In the genomic region with DNA sequence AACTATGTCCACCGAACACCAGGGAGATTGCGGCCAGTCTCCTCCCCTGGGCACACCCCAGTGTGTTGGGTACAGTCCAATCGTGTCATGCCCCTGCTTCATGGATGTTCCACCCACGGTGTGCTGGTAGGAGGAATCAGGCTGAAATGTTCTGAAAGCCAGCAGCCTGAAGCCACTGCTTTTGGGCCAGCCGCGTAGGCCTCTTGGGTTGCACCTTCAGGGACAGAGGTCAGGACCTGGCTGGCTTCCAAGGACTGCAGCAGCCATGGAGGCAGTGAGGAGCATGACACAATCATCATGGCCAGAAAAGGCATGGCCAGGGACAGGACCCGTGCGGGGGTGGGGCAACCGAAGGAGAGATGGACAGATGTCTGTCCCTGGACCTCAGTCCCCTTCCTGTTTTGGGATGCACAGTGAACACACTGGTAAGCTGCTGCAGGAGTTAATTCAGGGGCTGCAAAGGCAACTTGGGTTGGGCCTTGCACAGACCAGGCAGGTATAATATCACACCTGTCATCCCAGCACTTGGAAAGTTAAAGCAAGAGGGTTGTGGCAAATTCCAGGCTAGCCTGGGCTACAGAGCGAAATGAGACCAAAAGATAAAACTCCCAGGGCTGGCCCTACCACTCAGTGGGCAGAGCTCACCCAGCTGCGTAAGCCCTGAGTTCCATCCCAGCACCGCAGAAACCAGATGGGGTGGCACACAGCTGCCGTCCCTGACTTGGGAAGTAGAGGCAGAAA, we compare ENCODE assay signal across 7 mouse cellular contexts. TPM values are rescaled to one million over a fixed set of nuclear protein-coding genes. Genes with fewer than 3 reads are reported as not detected.
DNase-seq lines count a peak whose midpoint lies in the region; ATAC-seq lines count a peak whose summit lies in the region.

No protein-coding gene starts in this region.

- ATAC-seq in erythroid progenitor cell, adult 5-6 weeks (replicated peaks; ENCODE audit: low FRiP score, poor library complexity, severe bottlenecking) = no peak

- H3K4me1 ChIP-seq in embryonic facial prominence, embryonic 10.5 days = peaks cover 55% of the 10 kb centered on the region

- DNase-seq in urinary bladder, postnatal 14 days (ENCODE audit: low spot score) = peak; percentile 46
- no peak for DNase-seq in urinary bladder, postnatal 4 days (ENCODE audit: low spot score in 2 of 2)
- DNase-seq in embryonic facial prominence, embryonic 10.5 days (ENCODE audit: low spot score) = no peak
- DNase-seq in kidney, adult 18-20 months = peak; percentile 39
- peak; percentile 57 for DNase-seq in lung, postnatal 25 days (ENCODE audit: low spot score)
- DNase-seq in frontal cortex, postnatal 25 days (ENCODE audit: low spot score in 2 of 2) = no peak

- 91% methylated on average over 13 of the region's 13 CpGs for WGBS in embryonic facial prominence, embryonic 10.5 days

- peaks cover 69% of the 10 kb centered on the region for H3K36me3 ChIP-seq in embryonic facial prominence, embryonic 10.5 days (replicated peaks)

- H3K27me3 ChIP-seq in embryonic facial prominence, embryonic 10.5 days (replicated peaks; ENCODE audit: low read depth, poor library complexity, severe bottlenecking) = 0 out of 2 replicates have a peak, but pooled peaks cover 6% of the 10 kb centered on the region

- no peaks in the 10 kb centered on the region for H3K9me3 ChIP-seq in embryonic facial prominence, embryonic 10.5 days

- peak overlapping the region; percentile 87 for H3K4me3 ChIP-seq in embryonic facial prominence, embryonic 10.5 days

- H3K27ac ChIP-seq in embryonic facial prominence, embryonic 10.5 days (replicated peaks) = peak overlapping the region; percentile 95; the same call in 1 of the 2 replicates

RNA-seq across cellular contexts. Expression of a gene that starts 2.1 kb away (rescaled TPM):
- 52.3 and 54.3 TPM in 2 replicates for polyA plus RNA-seq in embryonic facial prominence, embryonic 10.5 days (2016; fragmentation: Nextera tagmentation; extraction: Ambion mirVana)
- total RNA-seq in erythroid progenitor cell, adult 5-6 weeks (2015; ENCODE audit: low replicate concordance) = 8.3 and 10.5 TPM in 2 replicates
- 24.7 and 47.1 TPM in 2 replicates for total RNA-seq in erythroid progenitor cell, adult 5-6 weeks (2017; ENCODE audit: low replicate concordance)

RNA-seq across cellular contexts. Expression of a gene that starts 9.8 kb away (rescaled TPM):
- polyA plus RNA-seq in embryonic facial prominence, embryonic 10.5 days (2016; fragmentation: Nextera tagmentation; extraction: Ambion mirVana) = 3.1 and 3.6 TPM in 2 replicates
- total RNA-seq in erythroid progenitor cell, adult 5-6 weeks (2015; ENCODE audit: low replicate concordance) = not detected in 2 replicates
- 0.90 TPM in 1 of 2 replicates, not detected in the other for total RNA-seq in erythroid progenitor cell, adult 5-6 weeks (2017; ENCODE audit: low replicate concordance)

RNA-seq across cellular contexts. Expression of a gene that starts 24.3 kb away (rescaled TPM):
- polyA plus RNA-seq in embryonic facial prominence, embryonic 10.5 days (2016; fragmentation: Nextera tagmentation; extraction: Ambion mirVana) = not detected in 2 replicates
- not detected in 2 replicates for total RNA-seq in erythroid progenitor cell, adult 5-6 weeks (2015; ENCODE audit: low replicate concordance)
- total RNA-seq in erythroid progenitor cell, adult 5-6 weeks (2017; ENCODE audit: low replicate concordance) = not detected in 2 replicates

RNA-seq across cellular contexts. Expression of a gene that starts 26.0 kb away (rescaled TPM):
- polyA plus RNA-seq in embryonic facial prominence, embryonic 10.5 days (2016; fragmentation: Nextera tagmentation; extraction: Ambion mirVana) = 72.2 and 72.4 TPM in 2 replicates
- total RNA-seq in erythroid progenitor cell, adult 5-6 weeks (2015; ENCODE audit: low replicate concordance) = 13.0 and 15.1 TPM in 2 replicates
- 9.9 and 14.7 TPM in 2 replicates for total RNA-seq in erythroid progenitor cell, adult 5-6 weeks (2017; ENCODE audit: low replicate concordance)

RNA-seq across cellular contexts. Expression of a gene that starts 27.4 kb away (rescaled TPM):
- polyA plus RNA-seq in embryonic facial prominence, embryonic 10.5 days (2016; fragmentation: Nextera tagmentation; extraction: Ambion mirVana) = 8.9 and 9.0 TPM in 2 replicates
- total RNA-seq in erythroid progenitor cell, adult 5-6 weeks (2015; ENCODE audit: low replicate concordance) = 3.2 TPM in 1 of 2 replicates, not detected in the other
- total RNA-seq in erythroid progenitor cell, adult 5-6 weeks (2017; ENCODE audit: low replicate concordance) = 0.23 TPM in 1 of 2 replicates, not detected in the other

Comparison
In these comparisons a context has a peak if more than half of its experiments do, and no peak if none do; other contexts are left out.
1. DNase-seq: peak in urinary bladder, postnatal 14 days (single experiment), kidney, adult 18-20 months (single experiment) and lung, postnatal 25 days (single experiment); none in urinary bladder, postnatal 4 days (0 of 2), embryonic facial prominence, embryonic 10.5 days (single experiment) and frontal cortex, postnatal 25 days (0 of 2).